8 mouse cellular contexts compared by ENCODE assay signal in genomic region chr19:7264088-7264765, GRCm38 (mm10). TPM values are rescaled to one million over a fixed set of nuclear protein-coding genes. Genes with fewer than 3 reads are reported as not detected.
DNase-seq lines count a peak whose midpoint lies in the region; ATAC-seq and TF ChIP-seq lines count a peak whose summit lies in the region.

No protein-coding gene starts in this region.

- no peak overlapping the region for H3K4me2 ChIP-seq in embryonic facial prominence, embryonic 12.5 days (replicated peaks)

- H3K9ac ChIP-seq in embryonic facial prominence, embryonic 12.5 days = no peak overlapping the region

- H3K4me3 ChIP-seq in embryonic facial prominence, embryonic 12.5 days = no peak overlapping the region
- H3K4me3 ChIP-seq in lung, adult 2 months (replicated peaks; ENCODE audit: extremely low read depth, low read depth, low read length) = no peak overlapping the region

- no peaks in the 10 kb centered on the region for H3K36me3 ChIP-seq in embryonic facial prominence, embryonic 12.5 days

- DNase-seq in adrenal gland, postnatal 4 days (ENCODE audit: low spot score in 2 of 2) = peak; percentile 49 to 72
- DNase-seq in heart, adult 8-10 months (ENCODE audit: low spot score) = peak; percentile 72
- peak; percentile 68 to 80 for DNase-seq in kidney, adult 8-10 months
- DNase-seq in lung, adult 2 months = peak; percentile 85
- DNase-seq in ovary, postnatal 14 days (ENCODE audit: low spot score) = peak; percentile 83
- peak; percentile 86 for DNase-seq in thymus, postnatal 25 days

- H3K27ac ChIP-seq in embryonic facial prominence, embryonic 12.5 days = peak overlapping the region; percentile 97

- TF ChIP-seq POLR2A in lung, adult 2 months (IDR thresholded peaks at IDR 0.05; ENCODE audit: borderline replicate concordance, extremely low read depth, low read depth, low read length) = no peak

- no peaks in the 10 kb centered on the region for H3K27me3 ChIP-seq in embryonic facial prominence, embryonic 12.5 days

- H3K4me1 ChIP-seq in embryonic facial prominence, embryonic 12.5 days = peaks cover 39% of the 10 kb centered on the region
- peaks cover 7% of the 10 kb centered on the region for H3K4me1 ChIP-seq in lung, adult 2 months (ENCODE audit: control insufficient read depth, insufficient read depth, low read length)

- no peaks in the 10 kb centered on the region for H3K9me3 ChIP-seq in embryonic facial prominence, embryonic 12.5 days

- WGBS in embryonic facial prominence, embryonic 12.5 days = 12% methylated on average over 9 of the region's 9 CpGs
- WGBS in lung, adult 2 months = 17% methylated on average over 9 of the region's 9 CpGs

- TF ChIP-seq CTCF in lung, adult 2 months (IDR thresholded peaks at IDR 0.05; ENCODE audit: insufficient read depth, low read length) = peak; percentile 90

- ATAC-seq in CD4-positive, CD25-positive, alpha-beta regulatory T cell, adult 4 months = peak; percentile 61
- no peak for ATAC-seq in embryonic facial prominence, embryonic 12.5 days (ENCODE audit: insufficient number of reproducible peaks, insufficient read depth, low FRiP score, low TSS enrichment)

RNA-seq across cellular contexts. Expression of gene Rcor2, which starts 2.9 kb away (rescaled TPM):
- under 1 TPM in 1 of 2 experiments, not detected in 1; 0.42 TPM for polyA plus RNA-seq in CD4-positive, CD25-positive, alpha-beta regulatory T cell, adult 4 months (2017; shearing (Covaris generic))
- total RNA-seq in adrenal gland, postnatal 4 days (2021) = 10 to 100 TPM; 13.4 to 14.8 TPM
- polyA plus RNA-seq in embryonic facial prominence, embryonic 12.5 days (2016; fragmentation: Nextera tagmentation; extraction: Ambion mirVana) = 40.8 and 43.5 TPM in 2 replicates
- total RNA-seq in heart, adult 8-10 months (2022) = 10 to 100 TPM in 1 of 4 experiments, 1 to 10 TPM in 3; 5.5 to 12.7 (median 7.3) TPM
- 1.7 and 3.3 TPM in 2 replicates for polyA plus RNA-seq in lung, adult 2 months (2012; rRNA removed)

RNA-seq across cellular contexts. Expression of gene Naa40, which starts 23.2 kb away (rescaled TPM):
- polyA plus RNA-seq in CD4-positive, CD25-positive, alpha-beta regulatory T cell, adult 4 months (2017; shearing (Covaris generic)) = 10 to 100 TPM; 21.9 to 26.8 TPM
- total RNA-seq in adrenal gland, postnatal 4 days (2021) = 10 to 100 TPM; 47.1 to 48.3 TPM
- polyA plus RNA-seq in embryonic facial prominence, embryonic 12.5 days (2016; fragmentation: Nextera tagmentation; extraction: Ambion mirVana) = 71.8 and 72.2 TPM in 2 replicates
- 10 to 100 TPM; 11.7 to 21.1 (median 17.1) TPM for total RNA-seq in heart, adult 8-10 months (2022)
- 14.9 and 18.5 TPM in 2 replicates for polyA plus RNA-seq in lung, adult 2 months (2012; rRNA removed)

RNA-seq across cellular contexts. Expression of gene Cox8a, which starts 46.8 kb away (rescaled TPM):
- 100 to 1,000 TPM; 223 to 296 TPM for polyA plus RNA-seq in CD4-positive, CD25-positive, alpha-beta regulatory T cell, adult 4 months (2017; shearing (Covaris generic))
- 100 to 1,000 TPM; 687 to 720 TPM for total RNA-seq in adrenal gland, postnatal 4 days (2021)
- polyA plus RNA-seq in embryonic facial prominence, embryonic 12.5 days (2016; fragmentation: Nextera tagmentation; extraction: Ambion mirVana) = 824 and 858 TPM in 2 replicates
- total RNA-seq in heart, adult 8-10 months (2022) = 100 to 1,000 TPM; 406 to 459 (median 432) TPM
- polyA plus RNA-seq in lung, adult 2 months (2012; rRNA removed) = 984 and 1,290 TPM in 2 replicates

RNA-seq across cellular contexts. Expression of gene Otub1, which starts 58.1 kb away (rescaled TPM):
- 100 to 1,000 TPM; 157 to 198 TPM for polyA plus RNA-seq in CD4-positive, CD25-positive, alpha-beta regulatory T cell, adult 4 months (2017; shearing (Covaris generic))
- 100 to 1,000 TPM; 133 to 135 TPM for total RNA-seq in adrenal gland, postnatal 4 days (2021)
- 234 and 242 TPM in 2 replicates for polyA plus RNA-seq in embryonic facial prominence, embryonic 12.5 days (2016; fragmentation: Nextera tagmentation; extraction: Ambion mirVana)
- 10 to 100 TPM; 62.2 to 71.6 (median 68.0) TPM for total RNA-seq in heart, adult 8-10 months (2022)
- 74.5 and 82.0 TPM in 2 replicates for polyA plus RNA-seq in lung, adult 2 months (2012; rRNA removed)
